Mouse (Mus musculus) ZHBTc4 (cell line): ENCODE data around the gene Cldnd2.
"Not testable (repeated sequence)": the region's sequence is repeated elsewhere in the genome, so short reads cannot be mapped to it uniquely, and the experiment has no call there.

Experiments
- DNase-seq: peaks from one replicate; pipeline ENCODE4 v3.0.0-alpha.2; 2011; ENCODE audit warnings: low read depth, low spot score

Gene Cldnd2

DNA sequence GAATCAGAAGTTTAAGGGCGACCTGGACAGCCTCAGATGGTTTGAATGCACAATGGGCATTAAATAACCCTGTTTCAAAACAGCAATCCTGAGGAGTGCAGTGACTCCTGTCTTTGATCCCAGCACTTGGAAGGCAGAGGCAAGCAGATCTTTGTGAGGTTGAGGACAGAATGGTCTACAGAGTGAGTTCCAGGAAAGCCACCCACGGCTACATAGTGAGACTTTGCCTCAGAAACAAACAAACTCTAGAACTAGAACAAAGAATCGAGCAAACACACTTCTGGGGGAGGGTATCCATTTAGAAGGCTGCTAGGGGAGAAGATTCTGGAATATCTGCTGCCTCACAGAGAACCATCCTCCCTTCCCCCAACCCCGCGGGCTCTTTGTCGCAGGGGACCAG, at the start of gene Cldnd2:
TSS of gene Cldnd2 (plus strand) at position 301 of the 400 bp plus-strand sequence.
- no peak for DNase-seq

DNA sequence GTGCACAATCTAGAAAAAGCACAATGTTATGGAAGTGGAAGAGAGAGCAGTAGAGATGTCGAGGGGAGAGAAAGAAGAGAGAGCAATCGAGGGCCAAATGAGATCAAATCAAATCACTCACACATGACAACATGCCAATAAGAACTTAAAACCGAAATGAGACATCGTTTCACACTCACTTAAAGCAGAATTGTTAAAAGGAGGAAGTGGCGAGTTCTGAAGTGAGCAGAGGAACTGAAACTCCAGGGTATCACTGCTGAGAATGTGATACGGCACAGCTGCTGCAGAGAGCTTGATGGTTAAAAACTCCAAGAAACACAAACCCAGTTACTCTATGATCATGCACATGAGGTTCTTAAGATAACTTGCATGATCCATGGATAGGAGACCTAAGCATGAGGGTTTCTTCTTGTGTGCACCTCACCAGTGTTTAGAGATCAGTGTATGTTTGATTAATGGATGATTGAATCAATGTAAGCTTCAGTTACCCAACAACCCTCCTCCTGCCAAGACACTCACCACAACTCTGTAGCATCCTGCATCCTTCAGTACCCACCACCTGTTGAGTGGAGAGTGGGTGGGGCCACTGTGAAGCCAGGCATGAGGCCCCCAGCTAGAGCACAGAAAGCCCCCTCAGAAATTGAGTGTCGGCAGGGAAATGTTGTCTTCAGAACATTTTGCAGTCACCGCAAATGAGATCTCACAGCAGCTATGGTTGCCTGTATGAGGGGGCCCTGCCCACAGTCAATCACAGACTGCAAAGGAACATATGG, 48.0 kb upstream of the Cldnd2 start:
- no peak for DNase-seq

DNA sequence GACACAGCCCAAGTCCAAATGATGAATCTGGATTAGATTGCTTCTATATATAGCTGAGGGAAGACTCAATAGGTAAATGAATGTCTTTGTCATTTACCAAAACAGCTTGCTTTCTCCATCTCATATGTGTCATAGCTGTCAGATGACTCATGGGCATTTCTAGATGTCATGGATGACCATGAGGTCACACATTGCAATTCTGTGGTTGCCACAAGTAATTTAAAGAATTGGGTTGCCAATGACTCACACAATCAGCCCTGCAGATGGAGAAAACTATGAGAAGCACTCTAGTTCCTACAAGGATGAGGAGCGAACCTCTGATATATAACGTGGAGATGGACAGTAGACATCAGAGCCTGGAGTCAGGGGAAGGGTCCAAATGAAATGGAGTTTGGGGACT, 41.1 kb upstream of the Cldnd2 start:
- no peak for DNase-seq

DNA sequence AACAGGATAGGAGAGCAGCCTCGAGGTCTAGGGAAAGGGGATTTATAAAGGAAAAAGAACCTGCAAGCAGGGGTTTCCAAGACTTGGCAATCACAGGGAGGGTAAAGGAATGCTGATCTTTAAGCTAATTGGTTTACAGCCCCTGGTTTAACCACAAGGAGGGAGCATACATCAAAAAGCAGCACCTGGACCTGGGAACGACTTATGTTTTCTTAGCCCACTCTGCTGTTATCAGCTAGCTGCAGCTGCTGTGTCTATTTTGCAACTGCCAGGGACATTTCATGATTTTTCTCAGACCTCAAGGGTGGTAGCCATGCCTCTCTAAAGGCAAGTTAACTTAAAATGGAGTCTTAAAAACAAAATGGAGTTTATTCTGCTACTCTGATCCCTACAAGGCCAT, 37.9 kb upstream of the Cldnd2 start:
- no peak for DNase-seq

DNA sequence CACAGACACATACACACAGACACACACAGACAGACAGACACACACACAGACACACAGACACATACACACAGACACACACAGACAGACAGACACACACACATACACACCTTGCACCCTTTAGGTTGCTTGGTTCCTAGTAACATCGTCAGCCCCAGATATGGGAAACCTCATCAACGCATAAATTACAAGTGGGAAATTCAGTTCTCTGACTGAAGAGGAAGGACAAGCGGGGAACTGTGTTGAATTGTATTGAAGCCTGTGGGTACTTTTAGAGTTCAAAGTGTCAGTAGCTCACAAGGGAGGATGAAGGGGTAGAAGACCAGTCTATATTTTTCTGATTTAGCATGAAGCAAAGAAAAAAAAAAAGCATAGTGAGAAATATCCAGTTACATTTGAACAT, 33.0 kb upstream of the Cldnd2 start:
- DNase-seq = no peak

DNA sequence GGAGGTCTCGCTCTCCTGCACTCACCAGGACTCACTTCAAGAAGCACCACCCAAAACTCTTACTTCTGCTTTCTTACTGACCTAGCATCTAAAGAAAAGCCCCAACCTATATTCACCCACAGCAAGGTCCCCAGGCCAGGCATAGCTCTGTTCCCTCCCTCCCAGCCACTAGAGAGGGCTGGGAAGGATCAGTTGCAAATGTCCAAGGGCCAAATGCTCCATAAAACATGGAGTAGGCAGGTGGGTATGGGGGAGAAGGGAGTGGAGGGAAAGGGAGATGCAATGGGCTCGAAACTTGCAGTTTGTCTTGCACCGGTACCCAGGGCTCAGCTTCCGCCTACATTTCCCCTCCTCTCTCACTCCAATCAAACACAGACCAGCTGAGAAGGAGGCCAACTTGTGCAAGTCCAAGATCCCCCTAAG, 32.4 kb upstream of the Cldnd2 start, which contains the start of gene Siglecg:
TSS of gene Siglecg (plus strand) at position 74 of the 423 bp plus-strand sequence.
- no peak for DNase-seq

DNA sequence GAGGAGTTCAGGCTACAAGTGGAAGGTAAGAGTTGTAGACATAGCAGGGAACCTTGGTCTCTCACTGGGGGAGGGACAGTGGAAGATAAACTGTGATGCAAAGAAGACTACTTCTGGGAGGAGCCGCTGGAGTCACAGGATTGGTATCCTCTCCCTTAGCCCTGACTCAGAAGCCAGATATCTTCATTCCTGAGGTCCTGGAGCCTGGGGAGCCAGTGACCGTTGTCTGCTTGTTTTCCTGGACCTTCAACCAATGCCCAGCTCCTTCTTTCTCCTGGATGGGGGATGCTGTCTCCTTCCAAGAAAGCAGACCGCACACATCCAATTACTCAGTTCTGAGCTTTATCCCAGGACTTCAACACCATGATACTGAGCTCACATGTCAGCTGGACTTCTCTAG, 31.5 kb upstream of the Cldnd2 start:
- no peak for DNase-seq

DNA sequence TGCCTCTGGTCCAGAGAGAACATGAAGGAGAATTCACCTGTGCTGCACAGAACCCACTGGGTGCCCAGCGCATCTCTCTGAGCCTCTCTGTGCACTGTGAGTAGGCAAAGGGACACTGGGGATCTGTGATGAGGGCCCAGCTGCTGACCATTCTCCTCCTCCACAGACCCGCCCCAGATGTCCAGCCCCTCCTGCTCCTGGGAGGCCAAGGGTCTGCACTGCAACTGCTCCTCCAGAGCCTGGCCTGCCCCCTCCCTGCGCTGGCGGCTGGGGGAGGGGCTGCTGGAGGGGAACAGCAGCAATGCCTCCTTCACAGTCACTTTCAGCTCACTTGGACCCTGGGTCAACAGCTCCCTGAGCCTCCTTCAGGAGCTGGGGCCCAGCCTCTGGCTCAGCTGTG, 28.9 kb upstream of the Cldnd2 start:
- not testable (repeated sequence) for DNase-seq

DNA sequence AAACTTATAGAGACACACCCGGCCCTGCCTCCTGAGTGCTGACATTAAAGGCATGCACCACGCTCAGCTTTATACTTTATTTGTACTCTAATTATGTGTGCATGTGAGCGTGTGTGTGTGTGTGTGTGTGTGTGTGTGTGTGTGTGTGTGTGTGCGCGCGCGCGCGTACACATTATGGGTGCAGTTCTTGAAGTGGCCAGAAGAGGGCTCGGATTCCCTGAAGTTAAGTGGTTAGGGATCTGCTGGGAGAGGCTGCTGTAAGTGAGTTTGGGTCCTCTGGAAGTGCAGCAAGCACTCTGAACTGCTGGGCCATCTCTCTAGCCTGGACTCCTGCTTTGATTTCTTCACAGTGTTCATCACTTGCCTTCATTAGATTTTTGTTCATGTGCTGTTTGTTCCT, 23.3 kb upstream of the Cldnd2 start:
- peak; percentile 47 for DNase-seq

DNA sequence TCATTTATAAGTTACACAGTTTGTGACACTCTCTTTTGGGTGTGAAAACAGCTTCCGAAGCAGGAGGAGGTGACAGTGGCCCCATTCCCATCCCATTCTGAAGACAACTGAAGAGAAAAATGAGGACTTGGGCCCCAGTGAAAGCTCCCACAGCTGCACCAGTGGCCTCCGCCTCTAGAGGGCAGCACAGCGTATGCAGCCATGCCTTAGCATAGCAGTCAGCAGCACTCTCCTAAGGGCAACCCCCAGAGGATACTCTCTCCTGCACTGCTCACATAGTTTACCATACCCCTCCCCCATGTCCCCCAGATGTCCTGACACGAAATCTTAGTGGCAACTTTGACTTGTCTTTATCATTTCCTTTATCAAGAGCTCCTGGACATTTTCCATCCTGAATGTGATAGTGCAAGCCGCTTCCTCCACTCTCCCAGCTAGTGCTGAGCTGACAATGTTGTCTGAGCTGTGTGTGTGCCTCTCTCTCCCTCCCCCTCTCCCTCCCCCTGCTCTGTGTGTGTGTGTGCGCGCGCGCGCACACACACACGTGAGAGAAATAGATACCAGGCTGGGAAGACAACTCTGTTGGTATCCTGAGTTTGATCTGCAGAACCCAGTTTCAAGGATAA, 17.5 kb upstream of the Cldnd2 start:
- DNase-seq = peak; percentile 90

DNA sequence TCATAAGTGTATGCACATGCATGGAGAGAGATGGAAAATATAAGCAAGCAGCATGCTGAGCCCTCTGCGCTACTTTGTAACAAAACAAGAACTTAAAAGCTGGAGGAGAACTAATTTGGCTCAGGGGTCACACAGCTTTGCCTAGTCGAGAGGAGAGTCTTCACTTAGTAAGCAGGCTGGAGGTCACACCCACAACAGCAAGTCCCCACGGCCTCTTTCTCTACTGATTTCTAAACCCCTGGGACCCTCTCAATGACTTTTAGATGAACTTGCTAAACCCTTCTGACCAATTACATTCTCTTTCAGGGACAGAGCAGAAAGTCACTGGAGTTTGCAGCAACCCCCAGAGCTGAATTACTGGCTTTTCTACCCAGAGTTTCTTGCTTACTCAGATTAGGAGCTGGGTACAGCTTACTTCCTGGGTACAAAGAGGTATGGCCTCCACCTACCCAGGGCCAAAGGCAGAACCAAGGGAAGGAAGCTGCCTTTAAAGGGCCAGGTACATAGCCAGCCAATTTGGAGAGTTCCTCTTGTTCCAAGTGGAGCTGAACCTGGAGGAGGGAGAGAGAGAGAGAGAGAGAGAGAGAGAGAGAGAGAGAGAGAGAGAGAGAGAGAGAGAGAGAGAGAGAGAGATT, 16.5 kb upstream of the Cldnd2 start:
- no peak for DNase-seq

DNA sequence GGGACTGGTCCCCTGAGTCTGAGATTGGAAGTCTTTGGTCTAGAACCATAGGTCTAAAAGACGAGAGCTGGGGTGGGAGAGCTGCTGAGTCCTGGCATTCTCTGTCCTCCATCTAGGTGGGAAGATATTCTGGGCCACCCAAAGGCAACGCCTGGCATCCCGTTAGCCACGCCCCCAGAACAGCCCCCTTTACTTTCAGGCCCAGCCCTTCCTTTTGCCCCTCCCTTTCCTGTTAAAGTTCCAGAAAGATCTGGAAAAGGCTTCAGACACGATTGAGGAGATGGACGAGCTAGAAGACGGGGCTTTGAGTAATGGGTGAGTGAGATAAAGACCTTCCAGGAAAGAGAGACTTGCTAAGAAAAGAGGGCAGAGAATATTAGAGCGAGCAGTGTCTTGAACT, 13.2 kb upstream of the Cldnd2 start, which contains the start of gene Lim2:
TSS of gene Lim2 (plus strand) at position 265 of the 400 bp plus-strand sequence.
- DNase-seq = peak; percentile 80

DNA sequence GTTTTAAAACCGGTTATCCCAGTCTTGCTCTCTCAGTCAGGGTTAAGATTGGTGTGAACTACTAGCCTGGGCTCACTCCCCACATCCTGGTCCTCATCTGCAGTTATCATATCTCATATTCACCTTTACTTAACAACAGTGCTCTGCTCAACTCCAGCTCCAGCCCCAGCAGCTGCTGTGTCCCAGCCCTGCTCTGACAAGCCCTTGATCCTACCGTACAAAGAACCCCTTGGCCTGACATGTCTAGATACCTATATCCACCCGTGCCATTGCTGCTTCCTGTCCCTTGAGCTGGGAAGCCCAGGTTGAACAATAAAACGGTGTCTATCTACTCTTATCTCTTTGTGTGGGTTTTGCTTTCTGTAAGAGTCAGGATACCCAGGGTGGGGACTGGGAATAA, 11.1 kb upstream of the Cldnd2 start:
- no peak for DNase-seq

DNA sequence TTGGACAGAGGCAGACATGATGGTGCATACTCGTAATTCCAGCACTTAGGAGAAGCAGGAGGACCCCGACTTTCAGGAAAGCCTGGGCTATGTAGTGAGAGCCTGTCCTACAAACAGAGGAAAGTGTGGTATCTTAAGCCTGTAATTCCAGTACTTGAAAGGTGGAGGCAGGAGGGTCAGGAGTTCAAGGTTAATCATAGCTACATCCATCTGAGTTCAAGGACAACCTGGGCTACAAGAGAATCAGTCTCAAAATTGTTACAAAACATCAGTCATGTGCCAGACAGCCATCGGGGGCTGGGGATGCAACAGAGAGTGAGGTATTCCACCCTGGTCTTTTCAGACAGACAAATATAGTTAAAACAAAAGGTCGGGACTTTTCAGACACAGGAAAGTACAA, 7.7 kb upstream of the Cldnd2 start:
- peak; percentile 28 for DNase-seq

DNA sequence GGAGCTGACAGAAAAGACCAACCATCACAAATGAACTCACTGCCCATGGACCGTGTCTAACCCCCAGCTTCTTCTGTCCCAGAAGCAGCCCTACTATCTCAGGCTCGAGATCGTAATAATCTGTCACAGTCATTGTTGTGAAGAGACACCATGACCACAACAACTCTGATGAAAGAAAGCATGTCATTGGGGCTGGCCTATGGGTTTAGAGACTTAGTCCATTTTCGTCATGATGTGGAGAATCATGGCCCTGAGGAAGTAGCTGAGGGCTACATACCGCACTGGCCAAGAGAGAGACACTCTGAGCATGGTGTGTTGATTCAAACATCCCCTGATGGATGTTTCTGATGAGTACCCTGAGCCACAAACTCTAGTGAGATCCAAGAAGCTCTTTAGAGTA, 5.9 kb upstream of the Cldnd2 start:
- no peak for DNase-seq

DNA sequence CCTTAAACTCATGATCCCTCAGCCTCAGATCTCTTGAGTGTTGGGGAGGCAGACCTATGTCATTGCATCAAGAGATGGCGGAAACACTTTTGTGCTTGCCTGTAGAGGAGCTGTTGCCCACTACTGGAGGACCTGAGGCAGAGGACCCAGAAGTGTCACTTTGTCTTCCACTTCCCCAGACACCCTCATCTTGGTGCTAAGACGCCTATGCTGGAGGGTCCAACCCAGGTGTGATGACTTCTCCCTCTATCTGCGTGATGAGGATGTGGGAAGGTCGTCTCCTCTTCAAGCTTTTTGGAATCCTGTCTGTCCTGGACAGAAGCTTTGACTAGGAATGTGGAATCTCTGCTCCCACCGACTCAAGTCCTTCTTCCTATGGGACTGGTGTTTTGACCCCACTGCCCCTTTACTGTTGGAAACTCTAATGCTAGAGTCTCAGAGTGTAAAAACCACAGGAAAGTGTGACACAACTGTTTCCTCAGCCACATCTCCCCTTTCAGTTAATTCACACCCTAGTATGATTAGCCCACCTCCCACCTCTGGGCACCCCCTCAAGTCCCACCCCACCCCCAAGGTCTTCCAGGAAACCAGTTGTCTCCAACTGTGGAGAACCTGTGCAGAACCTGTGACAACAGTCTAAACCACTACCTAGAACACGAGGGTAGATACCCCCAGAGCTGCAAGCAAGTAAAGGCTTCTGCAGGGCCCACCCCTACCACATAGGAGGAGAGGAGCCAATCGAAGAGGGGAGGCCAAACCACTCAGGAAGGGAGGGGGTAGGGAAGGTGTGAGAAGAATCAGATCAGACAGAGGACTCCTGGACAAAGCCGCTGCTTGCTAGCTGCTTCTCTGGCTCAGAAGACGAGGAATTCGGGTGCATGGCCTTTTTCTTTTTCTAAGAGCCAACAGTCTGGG, 4.0 kb upstream of the Cldnd2 start, which contains the start of gene Nkg7:
TSS of gene Nkg7 (plus strand) at position 733 of the 915 bp plus-strand sequence.
- no peak for DNase-seq

DNA sequence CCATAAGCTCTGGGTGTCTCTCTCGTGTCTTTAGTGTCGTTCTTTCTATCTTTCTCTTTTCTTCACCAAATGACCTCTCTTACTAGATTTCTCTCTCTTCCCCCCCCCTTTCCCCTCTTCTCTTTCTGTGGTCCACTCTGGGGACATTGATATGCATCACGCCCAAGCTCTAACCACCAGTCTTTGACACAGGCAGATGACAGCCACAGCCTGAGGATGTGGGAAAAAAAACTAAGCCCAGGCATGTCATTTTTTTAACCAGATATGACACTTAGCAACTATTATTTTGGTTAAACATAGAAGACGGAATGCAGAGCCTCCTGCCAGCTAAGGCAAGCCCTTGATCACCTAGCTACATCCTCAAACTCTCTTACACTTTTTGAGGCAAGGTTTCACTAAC, 2.0 kb upstream of the Cldnd2 start:
- DNase-seq = no peak

DNA sequence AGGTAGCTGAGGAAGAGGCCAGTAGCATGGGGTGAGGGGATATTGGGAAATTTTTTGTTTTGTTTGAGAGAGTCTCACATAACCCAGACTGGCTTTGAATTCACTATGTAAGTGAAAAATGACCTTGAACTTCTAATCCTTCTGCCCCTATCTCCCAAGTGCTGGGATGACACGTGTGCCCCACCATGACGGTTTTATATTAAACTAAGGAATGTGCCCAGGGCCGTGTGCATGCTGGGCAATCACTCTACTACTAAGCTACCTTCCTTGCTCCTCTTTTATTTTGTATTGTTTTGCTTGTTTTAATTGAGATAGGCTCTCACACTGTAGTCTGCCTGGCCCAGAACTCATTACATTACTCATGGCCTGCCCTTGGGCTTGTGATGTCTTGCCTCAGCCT, 489 bp downstream of the Cldnd2 start:
- no peak for DNase-seq

DNA sequence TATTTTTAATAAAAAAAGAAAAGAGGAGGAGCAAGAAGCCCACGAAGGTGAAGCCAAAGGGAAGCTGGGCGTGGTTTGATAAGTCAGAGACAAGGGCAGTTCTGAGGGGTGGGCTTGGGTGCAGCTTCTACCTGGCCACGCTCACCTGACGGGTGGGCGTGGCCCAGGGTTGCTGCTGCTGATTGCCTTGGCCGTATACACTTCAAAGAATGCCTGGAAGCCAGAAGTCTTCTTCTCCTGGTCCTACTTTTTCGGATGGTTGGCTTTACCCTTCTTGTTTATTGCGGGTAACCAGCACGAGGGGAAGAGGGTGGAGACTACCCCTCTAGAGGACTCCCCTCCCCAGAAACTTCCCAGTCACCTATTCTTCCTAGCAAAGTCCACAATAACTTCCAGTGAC, 2.1 kb downstream of the Cldnd2 start:
- no peak for DNase-seq

DNA sequence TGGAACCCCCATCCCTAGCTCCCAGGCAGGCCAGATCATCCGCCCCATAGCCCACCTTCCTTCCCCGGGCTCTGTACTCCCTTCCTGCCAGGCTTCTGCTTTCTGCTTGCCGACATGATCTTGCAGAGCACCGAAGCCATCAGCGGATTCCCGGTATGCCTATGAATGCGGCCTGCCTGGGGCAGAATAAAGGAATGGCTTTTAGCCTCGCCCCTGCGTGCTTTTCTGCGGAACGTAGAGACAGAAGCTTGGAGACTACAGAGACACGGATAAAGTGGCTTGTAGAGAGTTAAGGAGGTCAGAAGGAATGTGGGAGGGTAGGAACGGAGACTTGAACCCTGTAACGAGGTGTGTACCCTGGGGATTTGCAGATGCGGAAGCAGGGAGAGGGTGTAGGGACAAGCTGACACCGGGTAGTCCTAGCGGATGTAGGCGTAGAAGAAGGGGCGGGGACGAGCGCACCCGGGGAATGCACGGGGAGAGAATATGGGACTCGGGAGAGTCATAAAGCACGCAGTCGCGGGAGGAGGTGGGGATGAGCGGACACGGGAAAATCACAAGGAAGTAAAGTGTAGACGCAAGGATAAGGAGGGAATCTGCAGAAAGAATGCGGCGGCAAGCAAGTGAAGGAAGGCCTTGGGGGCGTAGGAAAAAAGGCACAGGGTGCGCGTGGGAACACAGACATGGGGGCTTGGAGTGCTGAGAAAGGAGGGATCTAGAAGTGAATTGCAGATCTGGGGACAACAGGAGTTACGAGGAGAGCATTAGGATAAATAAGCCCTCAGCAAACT, 2.7 kb downstream of the Cldnd2 start:
- DNase-seq = peak; percentile 82

DNA sequence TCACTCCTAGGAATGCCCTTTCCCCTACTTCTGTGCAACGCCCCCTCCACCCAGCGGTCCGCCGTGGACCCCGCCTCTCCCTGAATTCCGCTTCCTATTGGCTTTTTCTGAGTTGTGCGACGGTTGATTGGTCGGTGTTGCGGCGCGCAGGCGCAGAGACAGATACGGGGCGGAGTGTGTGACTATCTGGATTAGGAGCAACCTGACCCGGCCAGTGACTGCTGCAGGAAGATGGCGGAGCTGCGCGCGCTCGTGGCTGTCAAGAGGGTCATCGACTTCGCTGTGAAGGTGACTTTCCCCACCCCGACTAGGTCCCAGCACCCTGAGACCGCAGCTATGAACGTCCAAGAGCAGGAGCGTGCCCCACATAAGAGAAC, 3.3 kb downstream of the Cldnd2 start, which contains the start of the genes Etfb and Gm45233:
TSS of gene Etfb (plus strand) at position 167 of the 377 bp plus-strand sequence.
TSS of gene Gm45233 (plus strand) at position 212 of the 377 bp plus-strand sequence.
- peak; percentile 99 for DNase-seq
